Mouse (Mus musculus) hindbrain, embryonic 11.5 days (tissue): ENCODE measurements at regions not wholly inside any gene's neighbourhood (a gene's known extent, or its start where the extent isn't known, plus 50 kb on each side); places are given as distances from the start of the nearest gene placed in this dataset.

Experiments
- ATAC-seq: fragments of 200-750 bp; cut with Nextera tagmentation; 2 replicates; pipeline ENCODE4 v1.8.0; 2017; ENCODE audit warnings: mild to moderate bottlenecking, moderate TSS enrichment, moderate library complexity; ENCODE audit not compliant: low FRiP score
- DNase-seq: peaks from one replicate; pipeline ENCODE4 v3.0.0-alpha.2; 2015; ENCODE audit warnings: low spot score
- H3K27ac ChIP-seq: fragments of 300-500 bp; sonication (generic); 2 replicates; pipeline ENCODE4 v1.5.1; 2014; ENCODE audit warnings: mild to moderate bottlenecking, low read depth, low read length
- H3K27me3 ChIP-seq: fragments of 300-500 bp; sonication (generic); 2 replicates; pipeline ENCODE4 v1.6.1; 2014; ENCODE audit warnings: mild to moderate bottlenecking, low read length, moderate library complexity, mixed read lengths; ENCODE audit not compliant: control insufficient read depth, insufficient read depth
- H3K36me3 ChIP-seq: fragments of 300-500 bp; sonication (generic); 2 replicates; pipeline ENCODE4 v1.6.1; 2014; ENCODE audit warnings: mild to moderate bottlenecking, low read length, moderate library complexity, mixed read lengths; ENCODE audit not compliant: control insufficient read depth, insufficient read depth
- H3K4me1 ChIP-seq: fragments of 300-500 bp; sonication (generic); replicated peaks from 2 replicates; pipeline ENCODE4 v1.6.1; 2014; ENCODE audit warnings: low read length, mixed read lengths; ENCODE audit not compliant: control insufficient read depth, insufficient read depth
- H3K4me2 ChIP-seq: fragments of 300-500 bp; sonication (generic); replicated peaks from 2 replicates; pipeline ENCODE4 v1.6.1; 2014; ENCODE audit warnings: mild to moderate bottlenecking, low read depth, low read length
- H3K4me3 ChIP-seq: fragments of 300-500 bp; sonication (generic); 2 replicates; pipeline ENCODE4 v1.5.1; 2014; ENCODE audit warnings: low read depth, low read length
- H3K9ac ChIP-seq: fragments of 300-500 bp; sonication (generic); 2 replicates; pipeline ENCODE4 v1.6.1; 2014; ENCODE audit warnings: low read depth, low read length
- H3K9me3 ChIP-seq: fragments of 300-500 bp; sonication (generic); 2 replicates; pipeline ENCODE4 v1.6.1; 2016; ENCODE audit warnings: low read length; ENCODE audit not compliant: control insufficient read depth
- WGBS: fragments of 180-500 bp; shearing (Covaris S2); extraction: QIAGEN DNeasy Blood & Tissue Kit; methylation state at CpG from one replicate; pipeline ENCODE4 v1.1.7; 2014; 5-methylcytosine and 5-hydroxymethylcytosine counted together

DNA sequence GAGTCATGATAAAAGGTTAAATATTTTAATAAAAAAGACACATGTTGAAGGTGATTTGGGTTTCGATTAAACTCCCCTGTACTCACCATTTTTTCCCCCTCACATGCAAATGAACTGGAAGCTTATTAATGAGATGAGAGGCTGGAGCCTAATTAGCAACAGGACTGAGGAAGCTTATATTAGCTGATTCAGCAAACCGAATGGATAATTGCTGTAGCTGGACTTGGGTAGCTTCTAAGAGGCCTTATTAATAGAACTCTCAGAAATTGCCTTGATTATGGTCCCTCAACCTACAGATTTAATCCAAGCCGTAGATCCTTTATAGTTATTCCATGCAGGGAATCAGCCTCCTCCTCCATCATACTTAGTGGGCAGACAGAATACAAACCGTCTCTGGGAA, 369.7 kb downstream of the Lmx1a start:
- H3K27ac ChIP-seq = no peak overlapping the region
- H3K4me3 ChIP-seq = no peak overlapping the region
- ATAC-seq = no peak
- H3K4me1 ChIP-seq = no peaks in the 10 kb centered on the region
- DNase-seq = no peak
- no peak overlapping the region for H3K4me2 ChIP-seq
- WGBS = 89% methylated on average over 4 of the region's 4 CpGs
- no peaks in the 10 kb centered on the region for H3K9me3 ChIP-seq
- H3K9ac ChIP-seq = no peak overlapping the region
- H3K36me3 ChIP-seq = no peaks in the 10 kb centered on the region
- H3K27me3 ChIP-seq = no peaks in the 10 kb centered on the region

GRCm38 (mm10) chr1:168064065-168064664, 367.9 kb downstream of the Pbx1 start:
- ATAC-seq (no peak), DNase-seq (no peak)
- no peaks in the 10 kb centered on the region for H3K4me1 ChIP-seq
- H3K9ac ChIP-seq = no peak overlapping the region
- no peaks in the 10 kb centered on the region for H3K9me3 ChIP-seq
- H3K27me3 ChIP-seq = no peaks in the 10 kb centered on the region
- no peak overlapping the region for H3K4me2 ChIP-seq
- WGBS = 82% methylated on average over 7 of the region's 7 CpGs
- H3K36me3 ChIP-seq = no peaks in the 10 kb centered on the region
- no peak overlapping the region for H3K27ac ChIP-seq
- no peak overlapping the region for H3K4me3 ChIP-seq

GRCm38 (mm10) chr1:168065598-168066041, 366.4 kb downstream of the Pbx1 start:
- Histone ChIP-seq H3K9ac (no peak overlapping the region), H3K4me1 (no peaks in the 10 kb centered on the region), H3K9me3 (no peaks in the 10 kb centered on the region), H3K27me3 (no peaks in the 10 kb centered on the region), H3K36me3 (no peaks in the 10 kb centered on the region), H3K27ac (no peak overlapping the region), H3K4me3 (no peak overlapping the region), H3K4me2 (no peak overlapping the region)
- no peak for ATAC-seq
- 48% methylated on average over 6 of the region's 6 CpGs for WGBS
- DNase-seq = no peak

DNA sequence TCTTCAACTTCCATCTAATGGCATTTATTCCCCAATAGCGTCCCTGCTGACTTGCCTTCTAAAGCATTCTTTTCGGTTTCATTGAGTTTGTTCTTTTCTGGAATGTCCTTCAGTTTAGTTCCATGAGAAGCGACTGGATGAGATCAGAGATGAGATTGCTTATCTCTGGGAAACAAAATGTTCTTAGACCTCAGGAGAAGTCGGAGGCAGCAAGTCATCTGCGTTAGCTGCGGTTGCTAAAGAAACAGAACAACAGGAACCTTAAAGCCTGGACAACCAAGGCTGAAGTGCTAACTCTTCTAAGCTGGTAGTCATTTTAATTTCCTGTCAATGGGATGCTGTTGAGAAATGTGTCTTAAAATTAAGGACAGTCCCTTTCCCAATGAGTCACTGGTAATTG, 365.3 kb downstream of the Pbx1 start:
- H3K36me3 ChIP-seq = no peaks in the 10 kb centered on the region
- H3K9ac ChIP-seq = no peak overlapping the region
- H3K27me3 ChIP-seq = no peaks in the 10 kb centered on the region
- no peaks in the 10 kb centered on the region for H3K9me3 ChIP-seq
- DNase-seq (no peak), ATAC-seq (no peak)
- no peak overlapping the region for H3K27ac ChIP-seq
- no peak overlapping the region for H3K4me2 ChIP-seq
- H3K4me1 ChIP-seq = no peaks in the 10 kb centered on the region
- no peak overlapping the region for H3K4me3 ChIP-seq
- WGBS = 84% methylated on average over 6 of the region's 6 CpGs

DNA sequence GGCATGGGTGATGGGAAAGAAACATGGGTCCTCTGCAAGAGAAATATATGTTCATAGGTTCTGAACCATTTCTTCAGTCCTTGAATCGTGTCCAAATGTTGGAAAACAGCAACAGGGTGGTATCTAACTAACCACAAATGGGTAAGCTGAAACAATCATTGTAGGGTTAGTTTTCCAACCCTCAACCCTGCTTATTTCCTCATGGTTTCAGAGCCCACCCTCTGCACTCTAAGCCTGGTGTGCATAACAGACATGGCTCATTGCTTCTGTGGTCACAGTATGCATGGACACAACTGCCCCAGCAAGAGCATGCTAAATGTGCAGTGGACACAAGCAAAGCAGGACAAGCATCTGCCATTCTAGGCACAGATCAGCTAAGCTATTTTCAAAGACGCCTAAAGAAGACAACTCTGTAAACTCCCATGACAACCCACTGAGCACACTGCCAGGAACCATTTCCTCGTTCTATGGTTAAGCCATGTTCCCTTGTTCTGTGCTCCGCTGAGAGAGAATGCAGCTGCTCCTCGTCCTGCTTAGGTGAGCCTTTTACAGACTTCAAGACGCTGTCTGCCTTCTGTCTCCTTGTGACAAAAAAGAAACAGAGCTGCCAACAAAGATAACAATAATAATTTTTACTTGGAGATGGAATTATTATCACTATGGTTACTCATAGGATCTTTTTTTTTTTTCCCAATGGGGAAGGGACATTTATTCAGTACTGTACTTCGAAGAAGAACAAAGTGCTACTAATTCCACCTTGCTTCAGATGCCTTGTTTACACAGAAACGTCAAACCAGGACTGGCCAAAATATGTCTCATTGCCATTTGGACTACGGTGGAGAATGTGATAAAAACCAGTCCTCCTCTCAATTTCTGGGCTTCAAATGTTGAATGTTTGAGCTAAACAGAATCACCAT, 363.8 kb downstream of the Pbx1 start:
- DNase-seq (no peak), ATAC-seq (no peak)
- H3K4me2 ChIP-seq = no peak overlapping the region
- WGBS = 81% methylated on average over 9 of the region's 9 CpGs
- H3K9ac ChIP-seq = no peak overlapping the region
- H3K4me1 ChIP-seq = no peaks in the 10 kb centered on the region
- H3K9me3 ChIP-seq = no peaks in the 10 kb centered on the region
- H3K4me3 ChIP-seq = no peak overlapping the region
- no peaks in the 10 kb centered on the region for H3K27me3 ChIP-seq
- H3K36me3 ChIP-seq = no peaks in the 10 kb centered on the region
- H3K27ac ChIP-seq = no peak overlapping the region

DNA sequence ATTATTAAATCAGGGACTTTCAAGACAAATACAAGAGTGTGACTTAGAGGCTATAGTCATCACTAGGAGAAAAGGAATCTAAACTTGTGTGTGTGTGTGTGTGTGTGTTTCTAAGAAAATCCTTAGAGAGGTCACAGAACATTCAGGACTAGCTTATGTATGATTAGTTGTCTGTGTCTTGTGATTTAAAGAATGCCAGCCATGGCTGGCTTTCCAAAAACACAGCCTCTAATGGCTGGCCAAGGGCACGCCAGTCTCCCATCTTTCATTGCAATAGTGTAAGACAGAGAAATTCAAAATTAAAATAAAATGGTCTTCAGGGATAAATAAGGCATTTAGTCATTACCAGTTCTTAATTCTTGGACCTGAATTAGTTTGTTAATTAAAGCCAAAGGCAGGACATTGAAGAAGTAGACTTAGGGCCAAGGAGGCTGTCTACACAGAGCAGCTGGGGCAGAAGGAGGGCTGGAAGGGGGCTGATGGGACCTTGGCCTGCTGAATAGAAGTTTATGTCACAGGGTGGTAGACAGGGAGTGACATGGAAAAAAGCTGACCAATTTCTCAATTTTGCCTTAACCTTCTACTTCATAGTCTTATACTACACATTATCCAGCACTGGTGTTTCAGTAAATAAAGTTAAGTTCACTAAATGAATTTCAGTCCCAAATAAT, 363.0 kb downstream of the Pbx1 start:
- DNase-seq (no peak), ATAC-seq (no peak)
- Histone ChIP-seq H3K27ac (no peak overlapping the region), H3K36me3 (no peaks in the 10 kb centered on the region), H3K4me1 (no peaks in the 10 kb centered on the region), H3K9ac (no peak overlapping the region), H3K4me3 (no peak overlapping the region), H3K4me2 (no peak overlapping the region), H3K9me3 (no peaks in the 10 kb centered on the region), H3K27me3 (no peaks in the 10 kb centered on the region)
- WGBS = 97% methylated on average over 1 of the region's 1 CpGs
